Mouse (Mus musculus): ENCODE measurements around the gene Gm49380.
A peak's percentile ranks its signal among the peaks of the same experiment; 100 is the strongest.

Gene Gm49380

GRCm38 (mm10) chr9:44113105-44113789, at the start of gene Gm49380, which contains the start of gene Rnf26:
Gene Gm49380, minus strand, starts transcription at chr9:44113500.
Gene Rnf26, minus strand, starts transcription at chr9:44113517.
- DNase-seq (ENCODE audit: extremely low spot score) = peak; percentile 95

GRCm38 (mm10) chr9:44159886-44160285, 46.6 kb upstream of the Gm49380 start:
- no peak for DNase-seq (ENCODE audit: extremely low spot score)

- DNase-seq (ENCODE audit: extremely low spot score) = no peak
Observed at GRCm38 (mm10) chr9:44147290-44147689, 34.0 kb upstream of the Gm49380 start.

- no peak for DNase-seq (ENCODE audit: extremely low spot score)
Observed at GRCm38 (mm10) chr9:44144718-44145060, 31.4 kb upstream of the Gm49380 start.

DNA sequence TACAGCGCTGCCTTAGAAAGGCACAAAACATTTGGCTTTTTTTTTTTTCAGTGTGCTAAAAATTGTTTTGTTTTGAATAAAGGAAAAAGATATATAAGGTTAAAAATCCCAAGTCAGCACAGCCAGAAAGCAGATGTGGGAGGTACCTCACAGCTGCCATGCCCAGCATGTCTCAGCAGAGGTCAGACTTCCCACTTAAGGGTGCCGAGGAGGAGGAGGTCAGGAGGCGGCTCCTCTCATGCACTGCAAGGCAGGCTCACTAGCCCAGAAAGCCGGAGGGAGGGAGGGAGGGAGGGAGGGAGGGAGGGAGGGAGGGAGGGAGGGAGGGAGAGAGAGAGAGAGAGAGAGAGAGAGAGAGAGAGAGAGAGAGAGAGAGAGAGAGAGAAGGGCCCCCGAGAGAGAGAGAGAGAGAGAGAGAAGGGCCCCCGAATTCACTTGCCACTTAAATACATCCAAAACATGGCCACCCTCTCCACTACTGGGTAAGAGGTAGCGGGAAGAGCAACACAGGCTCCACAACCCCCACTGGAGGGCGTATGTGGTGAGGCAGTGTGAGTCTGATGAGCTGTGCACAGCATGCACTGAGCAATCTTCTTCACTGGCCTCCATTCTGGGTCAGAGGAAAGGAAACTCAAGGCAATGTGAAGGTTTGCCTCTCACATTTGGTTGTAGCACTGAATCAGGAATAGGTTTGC, 30.9 kb upstream of the Gm49380 start:
- no peak for DNase-seq (ENCODE audit: extremely low spot score)

GRCm38 (mm10) chr9:44143421-44143820, 30.1 kb upstream of the Gm49380 start:
- no peak for DNase-seq (ENCODE audit: extremely low spot score)

- no peak for DNase-seq (ENCODE audit: extremely low spot score)
Observed at GRCm38 (mm10) chr9:44141951-44142350, 28.7 kb upstream of the Gm49380 start.

DNA sequence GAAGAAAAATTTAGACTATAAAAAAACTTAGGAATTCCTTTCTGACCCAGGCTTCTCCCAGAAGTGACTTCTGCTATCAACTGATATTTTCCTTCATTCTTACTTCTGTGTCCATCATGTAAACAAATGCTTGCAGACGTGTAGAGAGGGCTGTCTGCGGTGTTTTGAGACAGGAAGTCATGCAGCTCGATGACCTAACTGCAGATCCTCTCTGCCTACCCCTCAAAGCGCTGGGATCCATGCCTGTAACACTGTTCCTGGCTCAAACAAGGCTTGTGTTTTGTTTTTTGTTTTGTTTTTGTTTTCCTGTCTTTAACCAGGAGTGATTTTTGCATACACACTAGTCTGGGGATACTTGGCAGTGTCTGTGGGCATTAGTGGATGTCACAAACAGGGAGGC, 24.5 kb upstream of the Gm49380 start:
- no peak for DNase-seq (ENCODE audit: extremely low spot score)

DNA sequence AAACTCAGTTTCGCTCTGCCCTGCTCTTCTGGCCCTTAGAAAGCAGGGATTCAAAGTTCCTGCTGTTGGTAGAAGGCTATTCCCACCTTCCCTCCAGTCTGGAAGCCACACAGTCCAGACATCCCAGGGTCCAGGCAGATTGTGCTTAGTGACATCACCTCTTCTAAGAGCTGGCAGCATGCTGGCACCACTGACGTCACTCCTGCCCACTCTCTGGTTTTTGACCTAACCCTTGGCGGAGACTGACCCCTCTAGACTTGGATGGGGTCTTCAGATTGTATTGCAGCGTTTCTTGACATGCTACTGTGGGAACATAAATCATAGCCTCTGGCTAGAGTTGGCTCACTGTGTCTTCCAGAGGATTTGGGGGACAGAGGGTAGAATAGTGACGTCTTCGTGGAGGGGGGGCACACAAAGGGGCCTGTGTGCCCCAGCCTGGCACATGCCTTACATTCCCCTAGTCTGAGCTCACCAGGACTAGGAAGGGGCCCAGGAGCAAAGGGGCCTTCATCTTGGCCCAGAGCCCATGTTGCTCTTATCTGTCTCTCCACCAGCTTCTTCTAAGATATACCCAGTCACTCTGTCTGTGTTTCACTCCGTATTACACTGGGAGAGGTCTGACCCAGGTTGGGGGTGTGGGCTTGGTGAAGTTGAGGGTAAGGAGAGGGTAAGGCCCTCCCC, 22.6 kb upstream of the Gm49380 start:
- no peak for DNase-seq (ENCODE audit: extremely low spot score)

DNA sequence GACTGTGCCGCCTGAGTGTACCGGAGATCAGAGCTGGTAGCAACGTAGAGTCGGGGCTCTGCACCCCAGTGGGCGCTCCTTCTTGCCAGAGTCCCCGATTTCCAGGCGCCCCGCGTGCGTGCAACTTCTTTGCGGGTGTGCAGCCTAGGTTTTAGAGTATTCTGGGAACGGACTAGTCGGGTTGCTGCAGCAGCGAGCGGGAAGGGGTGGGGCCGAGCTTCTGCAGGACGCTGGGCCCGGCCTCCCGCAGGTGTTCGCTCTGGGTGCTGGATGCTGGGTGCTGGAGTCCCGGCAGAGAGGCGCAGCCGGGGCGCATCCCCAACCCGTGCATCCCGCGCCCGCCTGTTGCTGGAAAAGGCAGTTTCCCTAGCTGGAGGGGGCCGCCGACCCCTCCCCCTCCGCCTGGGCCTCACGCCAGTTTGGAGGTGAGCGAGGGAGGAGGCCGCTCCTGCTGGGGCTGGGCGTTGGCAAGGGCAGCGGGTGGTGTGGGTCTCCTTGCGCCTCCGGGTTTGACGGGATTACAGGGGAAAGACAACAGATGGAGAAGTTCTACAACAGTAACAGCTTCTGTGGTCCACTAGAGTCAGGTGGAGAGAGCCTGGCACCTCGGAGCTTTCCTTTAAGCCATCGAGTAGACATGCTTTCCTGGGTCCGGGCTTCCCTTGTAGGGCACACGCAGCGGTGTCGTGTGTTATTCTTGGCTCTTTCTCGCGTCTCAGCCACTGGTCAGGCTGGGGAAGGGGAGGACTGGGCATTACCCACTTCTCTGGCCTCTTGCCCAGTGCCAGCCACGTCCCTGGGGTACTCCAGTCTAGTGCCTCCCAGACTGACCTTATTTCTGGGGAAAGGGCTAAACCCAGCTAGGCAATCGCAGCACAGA, 21.8 kb upstream of the Gm49380 start:
- no peak for DNase-seq (ENCODE audit: extremely low spot score)

DNA sequence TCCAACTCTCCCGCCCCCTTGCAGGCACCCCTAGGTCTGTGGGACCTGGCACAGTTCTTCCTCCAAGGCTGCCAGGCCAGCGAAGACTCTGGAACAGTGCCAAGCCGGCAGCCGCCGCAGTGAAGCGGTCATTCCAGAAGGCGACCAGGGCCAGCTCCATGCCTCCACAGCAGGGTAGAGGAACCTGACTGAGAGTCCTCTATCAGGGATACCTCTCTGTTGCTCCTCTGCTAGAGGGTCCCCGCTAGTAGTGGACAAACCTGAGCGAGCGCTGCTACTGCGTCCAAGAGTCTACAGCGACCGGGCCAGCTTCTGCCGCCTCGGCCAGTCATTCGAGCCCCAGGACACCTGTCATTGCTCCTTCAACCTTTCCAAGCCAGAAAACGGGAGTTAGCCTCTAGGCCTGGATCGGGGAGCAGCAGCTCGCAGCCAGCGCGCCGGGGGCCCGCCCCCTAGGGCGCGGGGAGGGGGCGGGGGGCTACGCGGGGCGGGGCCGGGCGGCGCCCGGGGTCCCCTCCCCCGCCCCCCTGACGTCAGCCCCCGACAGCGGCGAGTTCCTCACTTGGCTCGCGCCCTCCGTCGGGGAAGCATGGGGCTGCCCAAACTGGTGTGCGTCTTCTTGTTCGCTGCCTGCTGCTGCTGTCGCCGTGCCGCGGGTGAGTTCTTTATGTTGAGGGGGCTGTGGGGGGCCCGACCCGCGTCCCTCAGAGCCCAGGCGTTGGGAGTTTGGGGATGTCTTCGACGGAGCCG, 21.0 kb upstream of the Gm49380 start, which contains the start of gene Mcam:
Gene Mcam, plus strand, starts transcription at position 369 of the 750 bp plus-strand sequence.
- peak; percentile 69 for DNase-seq (ENCODE audit: extremely low spot score)

DNA sequence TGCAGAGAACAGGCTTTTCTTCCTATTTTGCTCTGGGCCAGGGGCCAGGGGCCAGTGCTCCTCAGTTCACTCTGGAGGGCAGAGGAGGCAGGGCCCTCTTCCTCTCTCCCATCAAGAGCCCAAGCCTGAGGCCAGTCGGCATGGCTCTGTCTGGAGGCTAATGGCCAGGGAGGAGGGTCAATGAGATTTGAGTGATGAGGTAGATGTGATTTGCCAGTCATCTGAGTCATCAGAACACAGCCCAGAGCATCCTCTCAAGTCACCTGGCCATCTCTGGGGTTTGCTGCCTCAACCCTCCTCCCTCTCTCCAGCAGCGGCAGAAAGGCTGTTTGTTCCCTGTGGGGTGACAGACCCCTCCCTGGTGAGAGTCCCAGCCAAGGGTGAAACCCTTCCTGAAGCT, 20.0 kb upstream of the Gm49380 start:
- DNase-seq (ENCODE audit: extremely low spot score) = no peak

DNA sequence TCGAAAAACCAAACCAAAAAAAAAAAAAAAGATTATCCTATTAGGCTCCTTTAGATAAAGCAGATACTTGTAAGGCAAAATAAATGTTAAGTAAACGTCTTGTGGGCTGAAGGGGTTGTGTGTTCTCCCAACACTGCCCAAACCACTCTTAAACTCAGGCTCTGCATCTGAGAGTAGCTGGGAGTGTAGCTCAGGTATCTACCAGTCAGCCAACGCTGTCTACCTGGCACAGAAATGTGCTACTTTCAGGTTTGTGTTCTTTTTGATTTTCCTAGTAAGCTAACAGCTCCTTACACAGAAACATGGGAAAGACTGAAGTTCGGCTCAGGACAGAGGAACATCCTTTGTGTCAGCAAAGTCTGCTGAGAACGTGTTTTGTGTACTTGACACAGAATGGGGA, 18.9 kb upstream of the Gm49380 start:
- DNase-seq (ENCODE audit: extremely low spot score) = no peak

- no peak for DNase-seq (ENCODE audit: extremely low spot score)
Observed at GRCm38 (mm10) chr9:44131276-44131590, 17.9 kb upstream of the Gm49380 start.

GRCm38 (mm10) chr9:44130581-44131275, 17.4 kb upstream of the Gm49380 start:
- peak; percentile 65 for DNase-seq (ENCODE audit: extremely low spot score)

GRCm38 (mm10) chr9:44130034-44130433, 16.7 kb upstream of the Gm49380 start:
- peak; percentile 81 for DNase-seq (ENCODE audit: extremely low spot score)

DNA sequence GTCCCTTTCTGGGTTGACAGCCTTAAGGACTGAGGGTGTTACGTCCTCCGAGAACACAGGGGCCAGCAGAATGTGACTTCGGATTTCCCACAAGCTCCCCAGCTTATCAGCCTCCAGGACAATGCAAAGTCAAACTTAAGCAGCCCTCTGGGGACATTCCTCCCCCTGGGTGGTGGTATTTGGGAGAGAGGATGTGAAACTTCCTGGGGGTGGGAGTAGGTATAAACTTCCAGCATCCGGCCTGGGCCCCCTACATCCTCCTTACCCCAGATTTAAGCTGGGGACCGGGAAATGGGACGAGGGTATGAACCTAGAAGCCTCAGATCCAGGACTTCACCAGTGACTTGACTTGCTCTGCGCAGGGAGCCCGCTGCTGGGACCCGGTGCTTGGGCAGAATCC, 16.3 kb upstream of the Gm49380 start:
- no peak for DNase-seq (ENCODE audit: extremely low spot score)

DNA sequence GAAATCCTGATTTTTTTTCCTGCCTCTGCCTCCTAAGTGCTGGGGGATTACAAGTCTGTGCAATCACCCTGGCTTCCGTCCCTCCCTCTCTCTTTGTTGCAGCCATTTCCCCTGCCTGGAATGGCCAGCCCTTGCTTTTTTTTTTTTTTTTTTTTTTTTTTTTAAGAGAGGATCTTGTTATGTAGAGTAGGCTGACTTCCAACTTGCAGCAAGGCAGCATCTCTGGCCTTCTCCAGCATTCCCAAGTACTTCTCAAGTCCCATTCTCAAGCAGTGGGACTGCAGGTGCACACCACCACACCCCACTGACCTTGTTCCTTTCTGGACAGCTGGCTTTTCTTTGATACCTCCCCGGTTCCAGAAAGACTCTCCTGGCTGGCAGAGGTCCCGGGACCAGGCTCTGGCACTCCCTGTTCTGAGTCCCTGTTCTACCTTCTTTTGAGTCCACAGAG, 14.1 kb upstream of the Gm49380 start:
- no peak for DNase-seq (ENCODE audit: extremely low spot score)

GRCm38 (mm10) chr9:44126746-44127145, 13.4 kb upstream of the Gm49380 start:
- DNase-seq (ENCODE audit: extremely low spot score) = no peak

Measured in embryo, embryonic 9.5 days (tissue).